Mouse (Mus musculus) kidney, adult 2 months (tissue): ENCODE data around the gene E430018J23Rik. TPM values are rescaled to one million over a fixed set of nuclear protein-coding genes. Genes with fewer than 3 reads are reported as not detected.

Source experiments
- DNase-seq: peaks from one replicate; pipeline ENCODE4 v3.0.0; 2021
- H3K27ac ChIP-seq: fragments of 200-500 bp; 2 replicates; pipeline ENCODE4 v1.5.1; 2012; ENCODE audit warnings: low read depth, low read length, control low read depth, inconsistent platforms; ENCODE audit not compliant: insufficient read depth
- H3K27me3 ChIP-seq: fragments of 200-500 bp; replicated peaks from 2 replicates; pipeline ENCODE4 v1.6.1; 2012; ENCODE audit warnings: mild to moderate bottlenecking, moderate library complexity, low read length, inconsistent platforms; ENCODE audit not compliant: control insufficient read depth, insufficient read depth
- H3K36me3 ChIP-seq: fragments of 200-500 bp; 2 replicates; pipeline ENCODE4 v1.6.1; 2012; ENCODE audit warnings: mild to moderate bottlenecking, moderate library complexity, low read length, inconsistent platforms; ENCODE audit not compliant: control insufficient read depth, insufficient read depth
- H3K4me1 ChIP-seq: fragments of 200-500 bp; 2 replicates; pipeline ENCODE4 v1.6.1; 2011; ENCODE audit warnings: low read length; ENCODE audit not compliant: control insufficient read depth, insufficient read depth
- H3K4me3 ChIP-seq: fragments of 200-500 bp; 2 replicates; pipeline ENCODE4 v1.5.1; 2011; ENCODE audit warnings: mild to moderate bottlenecking, low read depth, low read length, control low read depth; ENCODE audit not compliant: insufficient read depth
- CTCF ChIP-seq: fragments of 200-500 bp; conservative IDR thresholded peaks from 2 replicates; pipeline ENCODE4 v1.5.1; 2011; ENCODE audit warnings: low read depth, mild to moderate bottlenecking, control low read depth, low read length, moderate library complexity, mixed read lengths; ENCODE audit not compliant: insufficient read depth, insufficient read length
- POLR2A ChIP-seq: fragments of 200-500 bp; IDR thresholded peaks from one replicate; pipeline ENCODE4 v1.6.1; 2011; ENCODE audit warnings: low read depth, low read length, control low read depth
- WGBS: fragments of 180-500 bp; shearing (Covaris S2); methylation state at CpG from one replicate; pipeline ENCODE4 v1.1.7; 2018; 5-methylcytosine and 5-hydroxymethylcytosine counted together
- polyA plus RNA-seq: library from polyadenylated mRNA; depleted of rRNA; stranded (reverse); fragments of >200 nt; gene quantifications from 2 replicates; pipeline ENCODE4 v1.2.3, GENCODE M21; 2012; rRNA removed

The E430018J23Rik gene
- 5.5 and 7.4 TPM in 2 replicates for polyA plus RNA-seq

- Histone ChIP-seq H3K27ac (peak within 1 kb of the TSS; percentile 87), H3K4me1 (peaks cover 8% of the 10 kb centered on the region; the same call in 1 of the 2 replicates), H3K36me3 (no peaks in the 10 kb centered on the region), H3K4me3 (peak within 1 kb of the TSS; percentile 91), H3K27me3 (no peaks in the 10 kb centered on the region)
- peak; percentile 100 for DNase-seq
- under 1% methylated on average over 45 of the region's 45 CpGs for WGBS
- peak; percentile 35 for TF ChIP-seq POLR2A
- TF ChIP-seq CTCF, result no peak
Observed at GRCm38 (mm10) chr7:127393157-127393943, at the start of gene E430018J23Rik. Gene E430018J23Rik, minus strand, starts transcription at chr7:127393629.

- H3K4me3 ChIP-seq, result no peak overlapping the region
- no peaks in the 10 kb centered on the region for H3K4me1 ChIP-seq
- no peaks in the 10 kb centered on the region for H3K27me3 ChIP-seq
- no peak for DNase-seq
- no peak overlapping the region for H3K27ac ChIP-seq
- no peak for TF ChIP-seq POLR2A
- TF ChIP-seq CTCF, result peak; percentile 34
- no peaks in the 10 kb centered on the region for H3K36me3 ChIP-seq
- WGBS, result 92% methylated on average over 3 of the region's 3 CpGs
Observed at GRCm38 (mm10) chr7:127437724-127438123, 44.3 kb upstream of the E430018J23Rik start.

- H3K36me3 ChIP-seq, result no peaks in the 10 kb centered on the region
- no peaks in the 10 kb centered on the region for H3K4me1 ChIP-seq
- no peak overlapping the region for H3K27ac ChIP-seq
- no peak for TF ChIP-seq POLR2A
- no peak for TF ChIP-seq CTCF
- H3K4me3 ChIP-seq, result no peak overlapping the region
- 90% methylated on average over 4 of the region's 4 CpGs for WGBS
- no peak for DNase-seq
- no peaks in the 10 kb centered on the region for H3K27me3 ChIP-seq
Observed at GRCm38 (mm10) chr7:127435206-127435605, 41.8 kb upstream of the E430018J23Rik start.

GRCm38 (mm10) chr7:127426354-127426753, 32.9 kb upstream of the E430018J23Rik start:
- peaks cover 4% of the 10 kb centered on the region; the same call in 1 of the 2 replicates for H3K4me1 ChIP-seq
- H3K4me3 ChIP-seq, result no peak overlapping the region
- TF ChIP-seq CTCF (no peak), POLR2A (no peak)
- H3K27me3 ChIP-seq, result no peaks in the 10 kb centered on the region
- peak overlapping the region; percentile 43 for H3K27ac ChIP-seq
- peak; percentile 83 for DNase-seq
- 48% methylated on average over 3 of the region's 3 CpGs for WGBS
- no peaks in the 10 kb centered on the region for H3K36me3 ChIP-seq

GRCm38 (mm10) chr7:127425911-127426310, 32.5 kb upstream of the E430018J23Rik start:
- Histone ChIP-seq H3K36me3 (no peaks in the 10 kb centered on the region), H3K4me3 (no peak overlapping the region), H3K4me1 (peaks cover 4% of the 10 kb centered on the region; the same call in 1 of the 2 replicates), H3K27me3 (no peaks in the 10 kb centered on the region), H3K27ac (peak overlapping the region; percentile 43)
- peak; percentile 82 for DNase-seq
- TF ChIP-seq CTCF (no peak), POLR2A (no peak)
- 72% methylated on average over 2 of the region's 2 CpGs for WGBS

GRCm38 (mm10) chr7:127425291-127425690, 31.9 kb upstream of the E430018J23Rik start:
- WGBS, result 69% methylated on average over 3 of the region's 3 CpGs
- Histone ChIP-seq H3K27me3 (no peaks in the 10 kb centered on the region), H3K27ac (peak overlapping the region; percentile 43), H3K4me3 (no peak overlapping the region), H3K36me3 (no peaks in the 10 kb centered on the region), H3K4me1 (peaks cover 4% of the 10 kb centered on the region; the same call in 1 of the 2 replicates)
- peak; percentile 82 for DNase-seq
- TF ChIP-seq CTCF (no peak), POLR2A (no peak)

- Histone ChIP-seq H3K27me3 (no peaks in the 10 kb centered on the region), H3K27ac (peak overlapping the region; percentile 14; the same call in 1 of the 2 replicates), H3K36me3 (peaks cover 1% of the 10 kb centered on the region; the same call in 1 of the 2 replicates), H3K4me1 (peaks cover 4% of the 10 kb centered on the region; the same call in 1 of the 2 replicates), H3K4me3 (peak overlapping the region; percentile 75)
- under 1% methylated on average over 15 of the region's 15 CpGs for WGBS
- no peak for TF ChIP-seq POLR2A
- TF ChIP-seq CTCF, result no peak
- peak; percentile 66 for DNase-seq
Observed at GRCm38 (mm10) chr7:127422247-127422646, 28.8 kb upstream of the E430018J23Rik start.
